Comparison of ENCODE assay signal across 26 mouse cellular contexts in the genomic region with DNA sequence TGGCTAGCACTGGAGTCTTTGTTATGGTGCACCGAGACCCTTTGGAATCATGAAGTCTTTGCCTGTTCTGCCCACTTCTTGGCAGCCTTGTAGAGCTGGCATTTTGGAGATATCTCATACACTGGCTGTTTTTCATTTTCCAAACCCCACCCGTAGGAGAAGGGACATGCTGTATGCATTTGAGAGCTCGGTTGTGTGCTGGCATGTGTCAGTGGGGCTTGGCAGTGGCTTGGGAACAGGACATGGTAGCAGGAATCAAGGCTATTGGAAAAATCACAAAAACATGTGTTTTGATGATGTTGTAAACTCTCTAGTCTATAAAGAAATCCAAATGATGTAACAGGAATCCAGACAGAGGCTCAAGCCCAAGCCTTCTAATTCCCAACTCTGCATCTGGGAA.
"Had no signal": no experiment of that assay in that cellular context is flagged by ENCODE, and none has a peak within 500 bp of the region (broad histone marks: within the 10 kb centered on the region; RNA-seq: fewer than 3 reads in every experiment).

No protein-coding gene starts in this region.

- ATAC-seq: hindbrain, postnatal 0 days; intestine, embryonic 16.5 days; liver, postnatal 0 days had no signal

- H3K9ac ChIP-seq: heart, embryonic 13.5 days; heart, embryonic 15.5 days; hindbrain, embryonic 13.5 days; hindbrain, embryonic 15.5 days; kidney, embryonic 15.5 days; limb, embryonic 12.5 days; liver, embryonic 13.5 days; liver, embryonic 15.5 days; liver, postnatal 0 days had no signal

- H3K9me3 ChIP-seq: heart, embryonic 13.5 days; heart, embryonic 15.5 days; hindbrain, embryonic 13.5 days; hindbrain, embryonic 15.5 days; kidney, embryonic 15.5 days; limb, embryonic 10.5 days; limb, embryonic 12.5 days; liver, embryonic 13.5 days; liver, embryonic 15.5 days had no signal

- H3K36me3 ChIP-seq: heart, embryonic 13.5 days; heart, embryonic 15.5 days; hindbrain, embryonic 13.5 days; hindbrain, embryonic 15.5 days; kidney, embryonic 15.5 days; limb, embryonic 10.5 days; limb, embryonic 12.5 days; liver, embryonic 13.5 days; liver, embryonic 15.5 days had no signal

- DNase-seq: gastrocnemius, postnatal 10 days; heart, adult 18-20 months; heart, postnatal 14 days; kidney, adult 11 months; kidney, adult 2 months; kidney, adult 9 months; kidney, postnatal 14 days; kidney, postnatal 36 days; layer of hippocampus, adult 9-11 months; layer of hippocampus, postnatal 36 days; liver; liver, embryonic 13.5 days; liver, postnatal 0 days had no signal

- H3K27ac ChIP-seq: heart, embryonic 13.5 days; heart, embryonic 15.5 days; hindbrain, embryonic 13.5 days; hindbrain, embryonic 15.5 days; hindbrain, postnatal 0 days; kidney, embryonic 15.5 days; kidney, postnatal 0 days; limb, embryonic 10.5 days; limb, embryonic 12.5 days; liver, embryonic 13.5 days; liver, embryonic 15.5 days had no signal

- H3K4me1 ChIP-seq: liver, embryonic 13.5 days; liver, embryonic 15.5 days had no signal

- H3K4me3 ChIP-seq: heart, embryonic 13.5 days; heart, embryonic 15.5 days; hindbrain, embryonic 13.5 days; hindbrain, embryonic 15.5 days; kidney, embryonic 15.5 days; limb, embryonic 10.5 days; limb, embryonic 12.5 days; liver, embryonic 13.5 days; liver, embryonic 15.5 days had no signal

- H3K27me3 ChIP-seq: hindbrain, embryonic 13.5 days; hindbrain, embryonic 15.5 days; liver, embryonic 13.5 days; liver, embryonic 15.5 days had no signal

- H3K4me2 ChIP-seq: heart, embryonic 11.5 days; heart, embryonic 13.5 days; heart, embryonic 15.5 days; hindbrain, embryonic 13.5 days; hindbrain, embryonic 15.5 days; kidney, embryonic 15.5 days; limb, embryonic 12.5 days; liver, embryonic 11.5 days; liver, embryonic 13.5 days; liver, embryonic 15.5 days had no signal
